Mouse (Mus musculus): ENCODE measurements around the gene Zmynd11. TPM values are rescaled to one million over a fixed set of nuclear protein-coding genes. Genes with fewer than 3 reads are reported as not detected.

Gene Zmynd11
- 100 to 1,000 TPM; 101 to 108 TPM for total RNA-seq (2023)

GRCm38 (mm10) chr13:9764646-9765536 is at the start of gene Zmynd11:
Zmynd11 (minus strand) TSS chr13:9765330.

Measured in neutrophil, adult 59 days (primary cell).